Mouse (Mus musculus) myocyte (in vitro differentiated cells): ENCODE data around the gene 4930467E23Rik. TPM values are rescaled to one million over a fixed set of nuclear protein-coding genes. Genes with fewer than 3 reads are reported as not detected.
"Not testable (repeated sequence)": the region's sequence is repeated elsewhere in the genome, so short reads cannot be mapped to it uniquely, and the experiment has no call there.

ENCODE experiments used
- H3K27me3 ChIP-seq: one replicate; pipeline ENCODE4 v1.6.1; 2011; ENCODE audit not compliant: control insufficient read depth, insufficient read depth, insufficient read length
- H3K36me3 ChIP-seq: one replicate; pipeline ENCODE4 v1.6.1; 2011; ENCODE audit not compliant: control insufficient read depth, insufficient read depth
- H3K4me2 ChIP-seq: one replicate; pipeline ENCODE4 v1.6.1; 2011; ENCODE audit warnings: low read depth, control low read depth
- H3K4me3 ChIP-seq: one replicate; pipeline ENCODE4 v1.5.1; 2011; ENCODE audit warnings: mild to moderate bottlenecking, control low read depth, moderate library complexity
- H3K79me2 ChIP-seq: one replicate; pipeline ENCODE4 v1.6.1; 2011; ENCODE audit not compliant: control insufficient read depth, insufficient read depth
- H3ac ChIP-seq: one replicate; pipeline ENCODE4 v1.6.1; 2011; ENCODE audit not compliant: control insufficient read depth, insufficient read length
- polyA plus RNA-seq: library from polyadenylated mRNA; unstranded; fragments of >200 nt; fragmentation: generic; extraction: Trizol; gene quantifications from one replicate; pipeline ENCODE4 v1.2.1, GENCODE M21; 2012; ENCODE audit warnings: missing spikeins

Gene 4930467E23Rik
- not detected for polyA plus RNA-seq

GRCm38 (mm10) chr8:19729276-19729675 is at the start of gene 4930467E23Rik:
TSS of gene 4930467E23Rik (plus strand) at chr8:19729576.
- not testable (repeated sequence) for H3K4me3 ChIP-seq, H3ac ChIP-seq, H3K4me2 ChIP-seq, H3K27me3 ChIP-seq, H3K36me3 ChIP-seq, H3K79me2 ChIP-seq

DNA sequence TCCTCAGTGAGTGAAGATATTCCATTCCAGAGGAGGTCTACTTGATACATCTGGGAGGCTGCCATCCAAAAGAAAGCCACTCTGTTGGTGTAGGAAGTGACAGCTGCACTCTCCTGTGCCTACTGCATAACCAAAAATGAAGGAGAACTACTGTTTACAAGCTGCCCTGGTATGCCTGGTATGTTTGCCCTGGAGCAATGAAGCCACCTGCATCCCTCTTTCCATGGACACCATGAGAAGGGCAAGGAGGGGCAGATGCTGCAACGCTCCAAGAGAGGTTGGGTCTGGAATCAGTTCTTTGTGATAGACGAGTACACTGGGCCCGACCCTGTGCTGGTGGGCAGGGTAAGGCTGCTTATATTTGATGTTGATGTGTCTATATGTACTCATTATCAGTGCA is 47.1 kb upstream of the 4930467E23Rik start:
- not testable (repeated sequence) for H3K36me3 ChIP-seq, H3K27me3 ChIP-seq, H3K79me2 ChIP-seq, H3ac ChIP-seq, H3K4me3 ChIP-seq, H3K4me2 ChIP-seq

GRCm38 (mm10) chr8:19685476-19685875 is 43.9 kb upstream of the 4930467E23Rik start:
- H3K4me2 ChIP-seq, H3K27me3 ChIP-seq, H3K4me3 ChIP-seq: not testable (repeated sequence)

GRCm38 (mm10) chr8:19688802-19689525 is 40.4 kb upstream of the 4930467E23Rik start:
- H3K79me2 ChIP-seq, H3K4me3 ChIP-seq, H3K4me2 ChIP-seq, H3K27me3 ChIP-seq, H3K36me3 ChIP-seq, H3ac ChIP-seq: not testable (repeated sequence)

More at GRCm38 (mm10) chr8:19685476-19685875, 43.9 kb upstream of the 4930467E23Rik start:
- H3ac ChIP-seq, H3K36me3 ChIP-seq, H3K79me2 ChIP-seq: not testable (repeated sequence)

GRCm38 (mm10) chr8:19689745-19690144 is 39.6 kb upstream of the 4930467E23Rik start:
- H3K27me3 ChIP-seq, H3ac ChIP-seq, H3K4me2 ChIP-seq, H3K4me3 ChIP-seq, H3K36me3 ChIP-seq, H3K79me2 ChIP-seq: not testable (repeated sequence)

DNA sequence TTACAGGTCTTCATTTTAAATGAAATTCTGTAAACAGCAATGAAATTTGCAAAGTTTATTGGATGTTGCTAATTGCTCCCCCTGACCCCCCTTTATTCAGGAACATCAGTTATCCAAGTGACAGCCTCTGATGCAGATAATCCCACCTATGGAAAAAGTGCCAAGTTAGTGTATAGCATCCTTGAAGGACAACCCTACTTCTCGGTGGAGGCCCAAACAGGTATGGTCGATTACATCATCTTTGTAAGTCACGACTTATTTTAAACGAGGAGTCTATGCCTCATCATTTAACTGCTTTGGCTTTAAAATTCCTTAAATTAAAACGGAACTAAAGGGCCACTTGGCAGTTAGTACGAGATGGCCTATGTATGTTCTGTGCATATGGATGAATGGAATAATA is 38.0 kb upstream of the 4930467E23Rik start:
- H3K36me3 ChIP-seq, H3ac ChIP-seq, H3K27me3 ChIP-seq, H3K4me3 ChIP-seq, H3K4me2 ChIP-seq, H3K79me2 ChIP-seq: not testable (repeated sequence)

GRCm38 (mm10) chr8:19697497-19698077 is 31.8 kb upstream of the 4930467E23Rik start:
- not testable (repeated sequence) for H3K36me3 ChIP-seq, H3K4me2 ChIP-seq, H3K27me3 ChIP-seq, H3K4me3 ChIP-seq, H3K79me2 ChIP-seq, H3ac ChIP-seq

DNA sequence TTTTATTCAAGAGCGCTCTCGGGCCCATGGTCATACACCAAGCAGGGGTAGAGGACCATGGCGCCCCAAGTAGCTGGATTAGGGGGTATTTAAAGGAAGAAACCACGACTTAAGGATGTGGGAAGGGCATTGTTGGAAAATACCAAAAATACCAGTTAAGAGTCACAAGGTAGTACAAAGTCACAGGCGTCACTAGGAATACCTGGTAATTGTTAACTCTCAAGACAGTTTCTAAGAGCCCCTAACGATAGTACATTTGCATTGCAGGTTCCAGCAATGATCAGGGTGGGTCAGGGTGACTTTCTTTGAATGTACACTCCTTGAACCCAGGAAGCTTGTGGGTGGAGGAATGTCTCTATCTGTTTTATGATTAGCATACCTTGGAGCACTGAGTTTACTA is 31.3 kb upstream of the 4930467E23Rik start:
- not testable (repeated sequence) for H3K4me3 ChIP-seq, H3K36me3 ChIP-seq, H3K27me3 ChIP-seq, H3K79me2 ChIP-seq, H3K4me2 ChIP-seq, H3ac ChIP-seq

- H3K4me2 ChIP-seq, H3ac ChIP-seq, H3K79me2 ChIP-seq, H3K4me3 ChIP-seq, H3K36me3 ChIP-seq, H3K27me3 ChIP-seq: not testable (repeated sequence)
Measured at GRCm38 (mm10) chr8:19698722-19699121, 30.7 kb upstream of the 4930467E23Rik start.

DNA sequence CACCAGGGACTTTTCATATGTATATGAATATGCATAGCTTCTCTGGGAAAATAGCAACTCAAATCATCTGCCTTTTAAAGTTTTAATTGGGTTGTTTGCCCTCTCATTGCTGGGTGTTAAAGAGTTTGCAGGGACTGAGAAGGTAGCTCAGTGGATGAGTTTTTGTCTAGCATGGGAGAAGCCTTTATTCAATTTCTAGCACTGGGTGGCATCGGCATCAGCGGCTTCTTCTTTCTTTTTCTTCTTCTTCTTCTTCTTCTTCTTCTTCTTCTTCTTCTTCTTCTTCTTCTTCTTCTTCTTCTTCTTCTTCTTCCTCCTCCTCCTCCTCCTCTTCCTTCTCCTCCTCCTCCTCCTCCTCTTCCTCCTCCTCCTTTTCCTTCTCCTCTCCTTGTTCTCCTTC is 28.1 kb upstream of the 4930467E23Rik start:
- H3ac ChIP-seq, H3K36me3 ChIP-seq, H3K4me3 ChIP-seq, H3K27me3 ChIP-seq, H3K4me2 ChIP-seq, H3K79me2 ChIP-seq: not testable (repeated sequence)

DNA sequence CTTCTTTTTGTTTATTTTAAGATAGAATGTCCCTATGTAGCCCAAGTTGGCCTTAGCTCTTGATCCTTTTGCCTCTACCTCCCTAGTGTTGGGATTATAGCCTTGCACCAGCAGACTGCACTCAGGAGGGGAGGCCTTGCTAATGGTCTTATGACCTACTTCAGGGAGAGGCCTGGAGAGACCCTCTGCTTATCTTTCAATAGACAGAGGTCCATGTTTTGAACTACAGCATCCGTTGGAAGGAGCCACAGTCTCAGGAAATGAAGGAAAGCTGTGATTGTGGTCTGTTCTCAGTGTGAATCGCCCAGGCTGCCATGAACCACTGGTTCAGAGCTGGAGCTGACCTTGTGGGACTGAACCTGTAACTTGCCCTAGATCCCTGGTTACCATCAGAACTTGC is 27.1 kb upstream of the 4930467E23Rik start:
- H3K79me2 ChIP-seq, H3ac ChIP-seq, H3K36me3 ChIP-seq, H3K4me2 ChIP-seq, H3K27me3 ChIP-seq, H3K4me3 ChIP-seq: not testable (repeated sequence)

DNA sequence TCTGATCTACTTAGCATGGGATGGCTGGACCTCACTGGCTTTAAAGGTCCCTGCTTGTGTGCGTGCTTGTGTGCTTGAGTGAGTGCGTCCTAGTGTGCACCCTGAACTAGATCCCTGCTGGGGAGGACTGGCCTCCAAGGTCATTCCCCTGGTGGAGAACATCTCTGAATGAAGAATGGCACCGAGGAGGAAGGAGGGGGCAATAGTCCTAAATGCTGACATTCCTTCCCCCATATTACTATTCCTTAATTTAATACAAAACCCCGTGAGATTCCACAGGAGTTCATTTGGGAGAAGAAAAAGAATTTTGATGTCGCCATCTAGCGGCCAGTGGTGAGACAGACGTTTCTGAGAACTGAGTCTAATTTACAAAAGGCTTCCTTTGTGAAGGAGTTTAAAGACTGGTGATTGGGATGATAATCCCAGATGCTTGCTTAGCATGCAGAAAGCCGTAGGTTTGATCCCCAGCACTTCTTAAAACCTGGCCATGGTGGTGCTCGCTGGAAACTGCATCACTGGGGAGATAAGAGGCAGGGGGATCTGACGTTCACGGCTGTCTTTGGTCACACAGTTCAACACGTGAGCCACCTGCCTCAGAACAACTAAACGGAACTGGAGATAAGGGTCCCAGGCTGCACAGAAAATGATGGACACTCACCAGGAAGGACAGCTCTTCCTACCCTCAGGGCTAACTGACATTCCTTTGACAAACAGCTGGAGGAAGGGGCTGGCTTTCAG is 26.2 kb upstream of the 4930467E23Rik start:
- H3K79me2 ChIP-seq, H3K27me3 ChIP-seq, H3K36me3 ChIP-seq, H3K4me2 ChIP-seq, H3K4me3 ChIP-seq, H3ac ChIP-seq: not testable (repeated sequence)

GRCm38 (mm10) chr8:19703906-19704305 is 25.5 kb upstream of the 4930467E23Rik start:
- not testable (repeated sequence) for H3K36me3 ChIP-seq, H3K4me3 ChIP-seq, H3K4me2 ChIP-seq, H3K27me3 ChIP-seq, H3K79me2 ChIP-seq, H3ac ChIP-seq
